Mouse (Mus musculus): ENCODE results near the gene Olfr796. TPM values are rescaled to one million over a fixed set of nuclear protein-coding genes. Genes with fewer than 3 reads are reported as not detected.

The Olfr796 gene
- total RNA-seq (2022) = not detected

GRCm38 (mm10) chr10:129612470-129612869 lies at the start of gene Olfr796:
Olfr796 (minus strand) TSS chr10:129612570.
- no peak for DNase-seq

DNA sequence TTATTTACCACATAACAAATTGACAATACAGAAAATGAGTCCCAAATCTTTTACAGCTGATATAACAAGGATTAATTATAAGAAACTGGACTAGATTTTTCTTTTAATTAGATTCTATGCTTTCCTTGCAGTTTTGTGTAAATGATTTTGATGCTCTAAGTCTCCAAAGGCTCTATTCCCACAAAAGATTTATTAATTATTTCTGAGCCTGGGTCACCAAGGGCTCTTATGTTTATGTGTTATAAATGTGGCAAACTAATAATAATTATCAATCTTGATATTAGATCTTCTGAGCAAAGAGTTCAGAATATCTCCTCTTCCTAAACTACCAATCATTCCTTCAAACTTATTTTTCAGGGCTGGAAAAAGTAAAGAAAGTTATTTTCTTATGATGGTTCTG lies 45.0 kb upstream of the Olfr796 start, which contains the start of gene Olfr800:
Olfr800 (plus strand) TSS at position 301 of the 400 bp plus-strand sequence.
- no peak for DNase-seq

DNA sequence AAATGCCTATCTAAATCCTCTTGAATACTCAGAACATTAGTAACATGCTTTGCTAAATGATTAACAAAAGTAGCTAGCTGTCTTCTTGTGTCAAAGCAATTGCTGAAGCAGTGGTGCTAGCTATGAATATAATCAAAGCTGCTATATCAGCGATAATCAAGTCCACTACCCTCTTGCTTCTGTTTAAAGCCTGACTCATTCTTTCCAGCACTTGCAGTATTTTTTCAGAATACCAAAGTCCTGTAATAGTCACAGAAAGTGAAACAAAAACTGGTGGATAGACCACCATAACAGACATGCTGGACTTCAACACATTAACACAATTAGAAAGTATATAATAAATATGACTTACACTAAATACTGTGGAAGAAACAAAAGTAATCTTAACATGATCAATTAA lies 39.4 kb upstream of the Olfr796 start:
- DNase-seq = no peak

DNA sequence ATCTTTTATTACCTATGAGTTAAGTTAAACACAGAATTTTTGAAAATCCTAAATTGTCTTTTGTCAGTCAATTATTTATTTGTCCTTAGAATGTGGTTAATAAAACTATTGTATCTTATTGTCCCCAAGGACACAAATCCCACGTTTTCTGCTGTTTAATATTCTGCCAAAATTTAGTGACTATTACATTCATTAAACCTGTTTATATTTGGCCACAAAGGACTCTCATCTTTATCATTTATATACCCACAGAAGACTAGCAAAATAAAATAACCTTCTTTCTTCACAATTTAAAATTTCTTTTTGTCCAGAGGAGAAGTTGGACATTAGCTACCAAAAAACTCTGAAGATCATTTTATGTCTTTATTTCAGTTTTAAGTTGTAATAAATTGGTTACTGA lies 24.8 kb upstream of the Olfr796 start, which contains the start of gene Olfr799:
Olfr799 (plus strand) TSS at position 301 of the 400 bp plus-strand sequence.
- DNase-seq = no peak

GRCm38 (mm10) chr10:129627834-129628233 lies 15.5 kb upstream of the Olfr796 start, which contains the start of gene Olfr798:
Olfr798 (minus strand) TSS chr10:129627934.
- DNase-seq = no peak

GRCm38 (mm10) chr10:129623251-129623650 lies 10.9 kb upstream of the Olfr796 start:
- no peak for DNase-seq

DNA sequence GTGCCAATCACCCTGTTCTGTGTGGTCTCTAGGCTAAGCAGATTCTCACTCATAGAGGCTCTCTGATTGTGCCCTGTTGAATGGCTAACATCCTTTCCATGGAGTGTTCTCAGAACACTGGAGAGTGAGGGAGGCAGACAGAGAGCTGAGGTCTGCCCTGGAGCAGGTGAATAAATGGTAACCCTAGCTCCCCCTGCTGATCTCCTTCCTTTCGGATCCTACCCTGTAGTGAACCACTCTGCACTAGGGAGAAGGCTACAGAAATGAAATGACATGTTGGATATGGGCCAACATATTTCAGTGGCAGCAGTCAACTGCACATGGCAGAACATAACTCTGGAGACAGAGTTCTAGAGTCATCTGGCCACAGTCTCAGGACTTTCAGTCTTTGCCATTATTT lies 9.4 kb upstream of the Olfr796 start:
- DNase-seq = no peak

DNA sequence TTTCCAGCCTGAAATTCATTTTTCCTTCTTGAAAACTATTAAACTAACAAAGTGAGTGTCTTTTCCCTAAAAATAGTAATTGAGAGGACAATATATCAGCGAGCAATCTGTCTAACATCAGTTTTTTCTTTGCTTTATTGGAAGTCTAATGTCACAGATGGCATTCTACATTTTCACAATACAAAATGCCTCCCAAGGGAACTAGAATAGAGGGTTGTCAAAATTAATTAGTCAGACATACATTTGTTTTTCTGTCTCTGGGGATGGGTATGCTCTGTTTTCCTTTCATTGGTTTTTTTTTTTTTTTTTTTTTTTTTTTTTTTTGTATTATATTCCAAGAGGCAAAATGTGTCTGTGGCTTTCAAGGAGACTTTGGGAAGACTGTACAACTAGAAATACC lies 35.3 kb downstream of the Olfr796 start:
- DNase-seq = no peak

- no peak for DNase-seq
Observed at GRCm38 (mm10) chr10:129567355-129567754, 45.0 kb downstream of the Olfr796 start, which contains the start of gene Olfr794. Olfr794 (plus strand) TSS chr10:129567655.

Small RNAs within 50 kb of the gene (microRNA-seq; reads per million reads assigned to microRNA genes)
- 0 reads per million in 2 experiments for gene Gm23252

Other genes with a start within 250 kb of the Olfr796 start
- gene Olfr784, start 228.5 kb downstream of the Olfr796 start, total RNA-seq (2022) = not detected
- not detected for gene Olfr785, start 207.1 kb downstream of the Olfr796 start, total RNA-seq (2022)
- gene Olfr786, start 185.3 kb downstream of the Olfr796 start, total RNA-seq (2022) = not detected
- not detected for gene Olfr787, start 150.7 kb downstream of the Olfr796 start, total RNA-seq (2022)
- gene Olfr788, start 141.6 kb downstream of the Olfr796 start, total RNA-seq (2022) = not detected
- not detected for gene Olfr789, start 127.8 kb downstream of the Olfr796 start, total RNA-seq (2022)
- gene Olfr790, start 114.1 kb downstream of the Olfr796 start, total RNA-seq (2022) = not detected
- not detected for gene Olfr791, start 90.8 kb downstream of the Olfr796 start, total RNA-seq (2022)
- not detected for gene Olfr792, start 73.4 kb downstream of the Olfr796 start, total RNA-seq (2022)
- gene Olfr794, start 44.9 kb downstream of the Olfr796 start, total RNA-seq (2022) = not detected
- gene Olfr798, start 15.4 kb upstream of the Olfr796 start, total RNA-seq (2022) = not detected
- not detected for gene Olfr799, start 24.9 kb upstream of the Olfr796 start, total RNA-seq (2022)
- gene Olfr800, start 45.1 kb upstream of the Olfr796 start, total RNA-seq (2022) = not detected
- not detected for gene Olfr801, start 61.3 kb upstream of the Olfr796 start, total RNA-seq (2022)
- gene Olfr802, start 75.6 kb upstream of the Olfr796 start, total RNA-seq (2022) = not detected
- not detected for gene Olfr803, start 81.7 kb upstream of the Olfr796 start, total RNA-seq (2022)
- not detected for gene Olfr804, start 90.6 kb upstream of the Olfr796 start, total RNA-seq (2022)
- gene Olfr805, start 116.8 kb upstream of the Olfr796 start, total RNA-seq (2022) = not detected
- gene Olfr806, start 129.4 kb upstream of the Olfr796 start, total RNA-seq (2022) = not detected
- gene Olfr807, start 145.2 kb upstream of the Olfr796 start, total RNA-seq (2022) = not detected
- gene Olfr808, start 152.9 kb upstream of the Olfr796 start, total RNA-seq (2022) = not detected
- gene Olfr809, start 162.1 kb upstream of the Olfr796 start, total RNA-seq (2022) = not detected
- gene Olfr810, start 182.3 kb upstream of the Olfr796 start, total RNA-seq (2022) = not detected
- gene Olfr811, start 191.8 kb upstream of the Olfr796 start, total RNA-seq (2022) = not detected
- not detected for gene Olfr812, start 233.5 kb upstream of the Olfr796 start, total RNA-seq (2022)
- gene Olfr813, start 242.8 kb upstream of the Olfr796 start, total RNA-seq (2022) = not detected